Mouse (Mus musculus) embryonic fibroblast, embryonic 13.5 days (primary cell): ENCODE data around the gene Rspry1. TPM values are rescaled to one million over a fixed set of nuclear protein-coding genes. Genes with fewer than 3 reads are reported as not detected.

Experiments
- H3K27ac ChIP-seq: 2 replicates; pipeline ENCODE4 v1.5.1; 2012; ENCODE audit warnings: low read length, control low read depth, inconsistent platforms; ENCODE audit not compliant: insufficient read depth
- H3K4me1 ChIP-seq: 2 replicates; pipeline ENCODE4 v1.6.1; 2011; ENCODE audit warnings: low read length; ENCODE audit not compliant: control insufficient read depth, insufficient read depth
- H3K4me3 ChIP-seq: 2 replicates; pipeline ENCODE4 v1.5.1; 2011; ENCODE audit warnings: mild to moderate bottlenecking, control low read depth, low read length; ENCODE audit not compliant: insufficient read depth
- CTCF ChIP-seq: IDR thresholded peaks from 2 replicates; pipeline ENCODE4 v1.5.1; 2011; ENCODE audit warnings: mild to moderate bottlenecking, control low read depth, low read length, moderate library complexity, borderline replicate concordance; ENCODE audit not compliant: insufficient read depth
- POLR2A ChIP-seq: IDR thresholded peaks from 2 replicates; pipeline ENCODE4 v1.6.1; 2011; ENCODE audit warnings: low read depth, mild to moderate bottlenecking, control low read depth, low read length, moderate library complexity
- polyA plus RNA-seq: library from polyadenylated mRNA; stranded (reverse); fragments of >200 nt; gene quantifications from 2 replicates; pipeline ENCODE4 v1.2.4, GENCODE M21; 2011; ENCODE audit warnings: low read depth; ENCODE audit not compliant: missing spikeins, insufficient read length

Rspry1 gene
- polyA plus RNA-seq, 1 experiment, result 43.2 TPM

GRCm38 (mm10) chr8:94699366-94699765 is 97.6 kb downstream of the Rspry1 start:
- Histone ChIP-seq H3K4me3 (no peak overlapping the region), H3K27ac (no peak overlapping the region), H3K4me1 (no peaks in the 10 kb centered on the region)
- TF ChIP-seq POLR2A (no peak), CTCF (no peak)

- TF ChIP-seq CTCF, result no peak
- TF ChIP-seq POLR2A, result no peak
- Histone ChIP-seq H3K4me1 (no peaks in the 10 kb centered on the region), H3K27ac (no peak overlapping the region), H3K4me3 (no peak overlapping the region)
These were observed 98.7 kb downstream of the Rspry1 start for GRCm38 (mm10) chr8:94700421-94700935.

GRCm38 (mm10) chr8:94702156-94702555 is 100.4 kb downstream of the Rspry1 start:
- Histone ChIP-seq H3K4me3 (no peak overlapping the region), H3K4me1 (no peaks in the 10 kb centered on the region; the same call in 1 of the 2 replicates), H3K27ac (no peak overlapping the region)
- no peak for TF ChIP-seq CTCF
- no peak for TF ChIP-seq POLR2A

- Histone ChIP-seq H3K4me3 (peak overlapping the region; percentile 53), H3K4me1 (no peaks in the 10 kb centered on the region; the same call in 1 of the 2 replicates), H3K27ac (no peak overlapping the region)
- peak; percentile 74 for TF ChIP-seq CTCF
- 0 out of 2 replicates have a peak, but pooled peaks have one; percentile 15 for TF ChIP-seq POLR2A
These were observed 101.4 kb downstream of the Rspry1 start for GRCm38 (mm10) chr8:94702844-94703813.

- no peak overlapping the region for H3K27ac ChIP-seq
These were observed 102.4 kb downstream of the Rspry1 start for GRCm38 (mm10) chr8:94703972-94704668.

GRCm38 (mm10) chr8:94704669-94704984 is 102.9 kb downstream of the Rspry1 start:
- peak overlapping the region; percentile 33 for H3K4me3 ChIP-seq
- H3K27ac ChIP-seq, result no peak overlapping the region
- H3K4me1 ChIP-seq, result no peaks in the 10 kb centered on the region; the same call in 1 of the 2 replicates
- no peak for TF ChIP-seq POLR2A
- no peak for TF ChIP-seq CTCF

More at GRCm38 (mm10) chr8:94703972-94704668, 102.4 kb downstream of the Rspry1 start:
- H3K4me3 ChIP-seq, result peak overlapping the region; percentile 33
- H3K4me1 ChIP-seq, result no peaks in the 10 kb centered on the region; the same call in 1 of the 2 replicates
- TF ChIP-seq CTCF (peak; percentile 57), POLR2A (no peak)

GRCm38 (mm10) chr8:94705581-94706245 is 104.0 kb downstream of the Rspry1 start:
- Histone ChIP-seq H3K27ac (no peak overlapping the region), H3K4me1 (no peaks in the 10 kb centered on the region; the same call in 1 of the 2 replicates), H3K4me3 (no peak overlapping the region)
- TF ChIP-seq CTCF (no peak), POLR2A (no peak)

GRCm38 (mm10) chr8:94706732-94707395 is 105.1 kb downstream of the Rspry1 start:
- H3K4me3 ChIP-seq, result no peak overlapping the region
- no peak for TF ChIP-seq CTCF
- no peak for TF ChIP-seq POLR2A
- no peaks in the 10 kb centered on the region; the same call in 1 of the 2 replicates for H3K4me1 ChIP-seq
- H3K27ac ChIP-seq, result no peak overlapping the region

Other genes with a start within 250 kb of the Rspry1 start
- 93.3 and 103 TPM in 2 replicates for gene Herpud1, start 215.5 kb upstream of the Rspry1 start, polyA plus RNA-seq
- 4.5 and 6.2 TPM in 2 replicates for gene Nlrc5, start 167.6 kb upstream of the Rspry1 start, polyA plus RNA-seq
- 29.5 and 30.7 TPM in 2 replicates for gene Cpne2, start 68.9 kb upstream of the Rspry1 start, polyA plus RNA-seq
- 52.8 and 54.9 TPM in 2 replicates for gene Fam192a, start 60 bp downstream of the Rspry1 start, polyA plus RNA-seq
- gene Arl2bp, start 64.7 kb downstream of the Rspry1 start, polyA plus RNA-seq, result 89.0 and 100 TPM in 2 replicates
- 0.60 TPM in 1 of 2 replicates, not detected in the other for gene Pllp, start 94.3 kb downstream of the Rspry1 start, polyA plus RNA-seq
- gene Ccl22, start 143.7 kb downstream of the Rspry1 start, polyA plus RNA-seq, result not detected in 2 replicates
- gene Cx3cl1, start 170.1 kb downstream of the Rspry1 start, polyA plus RNA-seq, result 30.9 and 34.7 TPM in 2 replicates
- not detected in 2 replicates for gene Ccl17, start 208.5 kb downstream of the Rspry1 start, polyA plus RNA-seq
- gene Coq9, start 236.4 kb downstream of the Rspry1 start, polyA plus RNA-seq, result 46.5 and 48.9 TPM in 2 replicates
- 27.6 and 35.3 TPM in 2 replicates for gene Ciapin1, start 236.4 kb downstream of the Rspry1 start, polyA plus RNA-seq